Mouse (Mus musculus) thymus, postnatal 4 days (tissue): ENCODE measurements at regions not wholly inside any gene's neighbourhood (a gene's known extent, or its start where the extent isn't known, plus 50 kb on each side); places are given as distances from the start of the nearest gene placed in this dataset.

ENCODE experiments used
- DNase-seq: peaks from one replicate; pipeline ENCODE4 v3.0.0; 2021

DNA sequence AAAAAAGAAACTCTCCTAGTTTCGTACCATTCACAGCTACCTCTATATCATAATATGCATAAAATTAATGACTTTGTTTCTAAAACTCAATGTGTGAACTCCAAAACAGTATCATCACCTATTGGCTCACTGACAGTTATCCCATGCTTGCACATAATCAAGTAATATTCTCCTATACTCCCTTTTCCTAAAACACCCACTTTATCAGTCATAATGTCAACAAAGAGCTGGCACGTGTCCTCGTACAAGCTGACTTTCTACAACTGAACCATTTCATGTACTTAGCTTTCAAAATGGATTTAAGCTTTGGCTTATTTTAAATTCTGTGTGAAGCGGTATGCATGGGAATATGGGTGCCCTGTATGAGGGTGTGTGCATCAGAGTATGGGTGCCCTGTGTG lies 58.0 kb upstream of the Golim4 start:
- no peak for DNase-seq

DNA sequence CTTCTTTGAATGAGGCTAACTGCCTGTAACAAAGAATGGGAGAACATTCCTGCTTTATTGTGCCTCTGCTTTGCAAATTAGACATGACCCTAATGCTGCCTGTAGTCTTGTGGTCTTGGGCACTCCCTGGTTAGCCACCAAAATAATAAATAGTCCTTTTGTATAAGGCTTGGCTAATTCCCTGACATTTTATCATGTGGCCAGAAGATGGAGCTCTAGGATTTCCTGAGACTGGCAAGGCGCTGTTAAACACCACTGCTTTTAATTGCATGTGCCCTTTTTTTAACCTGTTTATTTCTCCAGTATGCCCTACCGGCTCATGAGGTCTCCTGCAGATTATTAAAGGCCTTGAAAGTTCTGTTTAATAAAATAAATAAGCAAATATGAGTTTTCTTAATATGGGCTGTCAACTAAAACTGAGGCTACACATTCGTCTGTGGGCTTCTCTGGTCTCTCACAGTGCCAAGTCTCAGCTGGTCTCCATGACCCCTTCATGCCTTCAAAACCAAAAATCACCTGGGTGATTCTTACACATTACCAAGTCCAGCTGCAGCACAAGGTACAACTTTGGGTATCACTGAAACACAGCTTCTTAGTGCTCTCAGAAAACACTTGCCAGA lies 51.9 kb upstream of the Golim4 start:
- peak; percentile 6 for DNase-seq
